Mouse (Mus musculus) kidney, postnatal 0 days (tissue): ENCODE results near the gene Haghl. TPM values are rescaled to one million over a fixed set of nuclear protein-coding genes. Genes with fewer than 3 reads are reported as not detected.

Experiments
- ATAC-seq: fragments of 200-750 bp; cut with Nextera tagmentation; replicated peaks from 2 replicates; pipeline ENCODE4 v1.8.0; 2017; ENCODE audit warnings: low read depth, moderate number of reproducible peaks, moderate TSS enrichment, moderate library complexity; ENCODE audit not compliant: low FRiP score
- DNase-seq: peaks from one replicate; pipeline ENCODE4 v3.0.0-alpha.2; 2016; ENCODE audit warnings: low spot score
- H3K27ac ChIP-seq: fragments of 300-500 bp; sonication (generic); 2 replicates; pipeline ENCODE4 v1.5.1; 2014; ENCODE audit warnings: mild to moderate bottlenecking
- H3K27me3 ChIP-seq: fragments of 300-500 bp; sonication (generic); 2 replicates; pipeline ENCODE4 v1.6.1; 2014; ENCODE audit warnings: low read length, mixed read lengths; ENCODE audit not compliant: insufficient read depth
- H3K36me3 ChIP-seq: fragments of 300-500 bp; sonication (generic); 2 replicates; pipeline ENCODE4 v1.6.1; 2014; ENCODE audit warnings: low read length, mixed read lengths; ENCODE audit not compliant: insufficient read depth
- H3K4me1 ChIP-seq: fragments of 300-500 bp; sonication (generic); replicated peaks from 2 replicates; pipeline ENCODE4 v1.6.1; 2014; ENCODE audit warnings: antibody characterized with exemption, low read length, mixed read lengths; ENCODE audit not compliant: insufficient read depth
- H3K4me2 ChIP-seq: fragments of 300-500 bp; sonication (generic); 2 replicates; pipeline ENCODE4 v1.6.1; 2014; ENCODE audit warnings: mild to moderate bottlenecking, low read length, moderate library complexity, mixed read lengths
- H3K4me3 ChIP-seq: fragments of 300-500 bp; sonication (generic); replicated peaks from 2 replicates; pipeline ENCODE4 v1.5.1; 2014; ENCODE audit warnings: low read depth, low read length
- H3K9ac ChIP-seq: fragments of 300-500 bp; sonication (generic); 2 replicates; pipeline ENCODE4 v1.6.1; 2014; ENCODE audit warnings: low read depth, low read length
- H3K9me3 ChIP-seq: fragments of 300-500 bp; sonication (generic); replicated peaks from 2 replicates; pipeline ENCODE4 v1.6.1; 2016; ENCODE audit warnings: low read length, inconsistent platforms, mixed read lengths
- CTCF ChIP-seq: IDR thresholded peaks from 2 replicates; pipeline ENCODE4 v1.5.1; 2016; ENCODE audit warnings: antibody characterized with exemption, low read depth, mild to moderate bottlenecking, moderate library complexity
- WGBS: fragments of 180-500 bp; shearing (Covaris S2); extraction: QIAGEN DNeasy Blood & Tissue Kit; methylation state at CpG from one replicate; pipeline ENCODE4 v1.1.7; 2014; 5-methylcytosine and 5-hydroxymethylcytosine counted together
- polyA plus RNA-seq: library from polyadenylated mRNA; unstranded; fragments of >200 nt; fragmentation: Nextera tagmentation; extraction: Ambion mirVana; gene quantifications from 2 replicates; pipeline ENCODE4 v1.2.1, GENCODE M21; 2015

Haghl gene
- polyA plus RNA-seq, 1 experiment from 2014 or later = 79.9 TPM

- Histone ChIP-seq H3K27ac (no peak within 1 kb of the TSS; the same call in 1 of the 2 replicates), H3K27me3 (peaks cover 15% of the 10 kb centered on the region), H3K9ac (peak within 1 kb of the TSS; percentile 58), H3K36me3 (peaks cover 19% of the 10 kb centered on the region; the same call in 1 of the 2 replicates), H3K4me1 (peaks cover 16% of the 10 kb centered on the region), H3K9me3 (no peaks in the 10 kb centered on the region), H3K4me3 (peak within 1 kb of the TSS; percentile 51), H3K4me2 (peak within 1 kb of the TSS; percentile 77)
- WGBS = under 1% methylated on average over 18 of the region's 18 CpGs
- peak; percentile 94 for DNase-seq
- TF ChIP-seq CTCF = no peak; the same call in 1 of the 2 replicates
- peak; percentile 31; the same call in 1 of the 2 replicates for ATAC-seq
These were observed 38.0 kb upstream of the Haghl start, which contains the start of gene Wdr24 for GRCm38 (mm10) chr17:25823452-25823851. Gene Wdr24 (plus strand): TSS chr17:25823627.

GRCm38 (mm10) chr17:25818851-25819780 is 33.6 kb upstream of the Haghl start:
- TF ChIP-seq CTCF = no peak
- DNase-seq = no peak
- H3K4me1 ChIP-seq = peaks cover 4% of the 10 kb centered on the region
- H3K27me3 ChIP-seq = peaks cover 15% of the 10 kb centered on the region
- 8% methylated on average over 46 of the region's 46 CpGs for WGBS
- peak overlapping the region; percentile 30 for H3K4me2 ChIP-seq
- no peak overlapping the region for H3K9ac ChIP-seq
- H3K36me3 ChIP-seq = no peaks in the 10 kb centered on the region
- H3K27ac ChIP-seq = no peak overlapping the region
- ATAC-seq = peak; percentile 30; the same call in 1 of the 2 replicates
- H3K9me3 ChIP-seq = no peaks in the 10 kb centered on the region
- no peak overlapping the region; the same call in 1 of the 2 replicates for H3K4me3 ChIP-seq

GRCm38 (mm10) chr17:25817662-25818061 is 32.2 kb upstream of the Haghl start:
- ATAC-seq (no peak), DNase-seq (no peak)
- WGBS = 87% methylated on average over 11 of the region's 11 CpGs
- TF ChIP-seq CTCF = no peak
- no peak overlapping the region for H3K9ac ChIP-seq
- no peak overlapping the region for H3K4me2 ChIP-seq
- H3K27me3 ChIP-seq = peaks cover 15% of the 10 kb centered on the region
- H3K27ac ChIP-seq = no peak overlapping the region
- no peaks in the 10 kb centered on the region; the same call in 1 of the 2 replicates for H3K4me1 ChIP-seq
- H3K4me3 ChIP-seq = no peak overlapping the region
- H3K9me3 ChIP-seq = no peaks in the 10 kb centered on the region
- no peaks in the 10 kb centered on the region for H3K36me3 ChIP-seq

- H3K4me1 ChIP-seq = no peaks in the 10 kb centered on the region; the same call in 1 of the 2 replicates
- WGBS = 0% methylated on average over 20 of the region's 20 CpGs
- H3K36me3 ChIP-seq = no peaks in the 10 kb centered on the region
- peaks cover 11% of the 10 kb centered on the region; the same call in 1 of the 2 replicates for H3K27me3 ChIP-seq
- DNase-seq (peak; percentile 96), ATAC-seq (peak; percentile 50; the same call in 1 of the 2 replicates)
- H3K27ac ChIP-seq = no peak overlapping the region
- H3K4me3 ChIP-seq = no peak overlapping the region
- H3K4me2 ChIP-seq = no peak overlapping the region
- no peak overlapping the region for H3K9ac ChIP-seq
- TF ChIP-seq CTCF = peak; percentile 70
- no peaks in the 10 kb centered on the region for H3K9me3 ChIP-seq
These were observed 28.0 kb upstream of the Haghl start for GRCm38 (mm10) chr17:25813471-25813870.

- H3K27me3 ChIP-seq = peaks cover 11% of the 10 kb centered on the region; the same call in 1 of the 2 replicates
- DNase-seq (no peak), ATAC-seq (no peak)
- H3K9ac ChIP-seq = no peak overlapping the region
- no peak overlapping the region for H3K4me3 ChIP-seq
- 72% methylated on average over 4 of the region's 4 CpGs for WGBS
- H3K27ac ChIP-seq = no peak overlapping the region
- H3K4me2 ChIP-seq = no peak overlapping the region
- H3K4me1 ChIP-seq = no peaks in the 10 kb centered on the region; the same call in 1 of the 2 replicates
- no peaks in the 10 kb centered on the region for H3K36me3 ChIP-seq
- H3K9me3 ChIP-seq = no peaks in the 10 kb centered on the region
- no peak for TF ChIP-seq CTCF
These were observed 25.4 kb upstream of the Haghl start for GRCm38 (mm10) chr17:25810890-25811289.

GRCm38 (mm10) chr17:25809606-25810340 is 24.3 kb upstream of the Haghl start:
- Histone ChIP-seq H3K9me3 (no peaks in the 10 kb centered on the region), H3K36me3 (no peaks in the 10 kb centered on the region), H3K4me2 (peak overlapping the region; percentile 94), H3K27ac (no peak overlapping the region), H3K9ac (peak overlapping the region; percentile 51), H3K4me3 (peak overlapping the region; percentile 60), H3K4me1 (no peaks in the 10 kb centered on the region; the same call in 1 of the 2 replicates), H3K27me3 (peaks cover 11% of the 10 kb centered on the region; the same call in 1 of the 2 replicates)
- no peak for DNase-seq
- TF ChIP-seq CTCF = no peak
- WGBS = 9% methylated on average over 25 of the region's 25 CpGs
- no peak for ATAC-seq
